Mouse (Mus musculus) urinary bladder, postnatal 4 days (tissue): ENCODE data around the gene Olfr463.

Experiments
- DNase-seq, 2 experiments: peaks; one replicate each; pipeline ENCODE4 v3.0.0; 2021 to 2022; ENCODE audit warnings: low spot score in 2 of 2

Olfr463 gene

DNA sequence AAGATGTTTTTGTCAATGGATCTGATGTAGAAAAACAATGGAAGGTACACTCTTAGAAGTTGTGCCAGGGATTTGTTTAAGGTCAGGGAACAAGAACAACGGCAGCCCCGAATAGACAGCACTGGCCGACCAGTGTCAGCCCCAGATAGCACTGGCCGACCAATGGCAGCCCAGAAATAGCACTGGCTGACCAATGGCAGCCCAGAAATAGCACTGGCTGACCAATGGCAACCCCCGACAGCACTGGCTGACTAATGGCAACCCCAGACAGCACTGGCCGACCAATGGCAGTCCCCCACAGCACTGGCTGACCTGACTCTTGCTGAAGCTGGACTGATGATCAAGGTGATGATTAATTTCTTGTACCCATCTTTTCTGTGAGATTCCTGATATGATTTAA lies 49.3 kb downstream of the Olfr463 start:
- DNase-seq = no peak

DNA sequence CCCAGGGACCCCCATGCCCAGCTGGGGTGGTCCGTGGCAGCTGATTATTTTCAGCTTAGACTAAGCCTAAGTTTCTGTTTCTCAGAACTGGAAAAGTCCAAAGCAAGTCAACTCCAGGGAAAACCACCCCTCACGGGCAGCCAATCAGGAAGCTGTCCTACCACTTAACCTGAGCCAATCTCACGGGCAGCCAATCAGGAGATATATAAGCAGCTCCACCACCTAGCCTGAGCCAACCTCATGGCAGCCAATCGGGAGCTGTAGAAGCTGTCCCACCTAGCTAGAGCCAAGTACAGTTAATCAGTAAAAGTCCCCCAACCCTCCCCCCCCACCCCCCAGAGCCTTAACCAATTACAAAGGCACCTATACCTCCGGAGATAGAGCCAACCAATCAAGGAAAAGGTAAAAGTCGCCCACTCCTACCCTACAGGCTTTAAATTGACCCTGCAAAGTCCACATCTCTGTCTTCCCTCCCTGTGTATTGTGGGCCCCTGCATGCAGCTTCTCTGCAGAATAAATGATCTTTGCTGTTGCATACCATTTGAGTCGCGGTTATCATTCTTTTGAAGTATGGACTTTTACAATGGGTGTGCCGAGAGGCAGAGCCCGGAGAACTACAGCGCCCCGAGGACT lies 50.1 kb downstream of the Olfr463 start:
- peak in 1 of 2 experiments; percentile 52 for DNase-seq
